Comparison of ENCODE assay signal across 22 mouse cellular contexts in the genomic region with DNA sequence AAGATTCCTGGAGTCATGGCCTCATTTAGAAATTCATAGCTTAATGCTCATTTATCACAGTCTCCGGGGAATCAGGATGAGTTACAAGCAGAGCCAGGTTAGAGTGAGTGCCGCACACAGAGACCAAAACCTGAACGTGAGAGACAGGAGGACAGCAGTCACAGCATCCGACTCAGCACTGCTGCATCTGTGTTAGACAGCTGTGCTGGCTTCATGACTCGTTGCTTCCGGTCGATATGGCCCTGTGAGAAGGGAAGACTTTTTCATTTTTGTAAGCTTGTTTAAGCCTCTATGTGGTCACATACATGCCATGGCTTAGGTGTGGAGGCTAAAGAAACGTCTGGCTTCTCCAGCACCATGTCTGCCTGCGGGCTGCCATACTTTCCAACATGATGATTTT.
"Had no signal": no experiment of that assay in that cellular context is flagged by ENCODE, and none has a peak within 500 bp of the region (broad histone marks: within the 10 kb centered on the region; RNA-seq: fewer than 3 reads in every experiment).

No protein-coding gene starts in this region.

- DNase-seq: kidney, adult 2 months; kidney, postnatal 25 days; layer of hippocampus, postnatal 36 days; left cerebral cortex, postnatal 4 days; lung, embryonic 14.5 days; right cerebral cortex, adult 18-20 months; right cerebral cortex, postnatal 14 days; right cerebral cortex, postnatal 4 days; thymus, adult 18-20 months; thymus, postnatal 36 days had no signal

- H3K4me1 ChIP-seq: limb, embryonic 12.5 days; limb, embryonic 15.5 days; midbrain, embryonic 12.5 days; midbrain, embryonic 15.5 days; neural tube, embryonic 12.5 days; neural tube, embryonic 15.5 days had no signal

- H3K4me3 ChIP-seq: limb, embryonic 12.5 days; limb, embryonic 15.5 days; liver, embryonic 15.5 days; midbrain, embryonic 12.5 days; midbrain, embryonic 15.5 days; neural tube, embryonic 12.5 days; neural tube, embryonic 15.5 days had no signal

- H3K9ac ChIP-seq: limb, embryonic 12.5 days; limb, embryonic 15.5 days; liver, embryonic 15.5 days; lung, embryonic 14.5 days; midbrain, embryonic 12.5 days; midbrain, embryonic 15.5 days; neural tube, embryonic 12.5 days; neural tube, embryonic 15.5 days had no signal

- ATAC-seq: intestine, postnatal 0 days; lung, postnatal 0 days; midbrain, embryonic 15.5 days had no signal

- H3K27me3 ChIP-seq: limb, embryonic 12.5 days; limb, embryonic 15.5 days; liver, embryonic 15.5 days; midbrain, embryonic 12.5 days; midbrain, embryonic 15.5 days; neural tube, embryonic 12.5 days; neural tube, embryonic 15.5 days had no signal

- H3K27ac ChIP-seq: kidney, postnatal 0 days; limb, embryonic 12.5 days; limb, embryonic 15.5 days; liver, embryonic 15.5 days; macrophage; midbrain, embryonic 12.5 days; midbrain, embryonic 15.5 days; neural tube, embryonic 12.5 days; neural tube, embryonic 15.5 days; stomach, postnatal 0 days had no signal

- H3K4me2 ChIP-seq: limb, embryonic 12.5 days; limb, embryonic 15.5 days; liver, embryonic 15.5 days; lung, embryonic 14.5 days; midbrain, embryonic 12.5 days; midbrain, embryonic 15.5 days; neural tube, embryonic 12.5 days; neural tube, embryonic 15.5 days had no signal

- H3K9me3 ChIP-seq: limb, embryonic 12.5 days; limb, embryonic 15.5 days; liver, embryonic 15.5 days; midbrain, embryonic 12.5 days; midbrain, embryonic 15.5 days; neural tube, embryonic 12.5 days; neural tube, embryonic 15.5 days had no signal
